Mouse (Mus musculus) forebrain, embryonic 12.5 days (tissue): ENCODE measurements at regions not wholly inside any gene's neighbourhood (a gene's known extent, or its start where the extent isn't known, plus 50 kb on each side); places are given as distances from the start of the nearest gene placed in this dataset.

Experiments used
- ATAC-seq: fragments of 200-750 bp; cut with Nextera tagmentation; 2 replicates; pipeline ENCODE4 v1.8.0; 2017; ENCODE audit warnings: moderate TSS enrichment; ENCODE audit not compliant: low FRiP score
- H3K27ac ChIP-seq: fragments of 300-500 bp; sonication (generic); 2 replicates; pipeline ENCODE4 v1.5.1; 2016; ENCODE audit warnings: mild to moderate bottlenecking
- H3K27me3 ChIP-seq: fragments of 300-500 bp; sonication (generic); 2 replicates; pipeline ENCODE4 v1.6.1; 2016; ENCODE audit warnings: mild to moderate bottlenecking
- H3K36me3 ChIP-seq: fragments of 300-500 bp; sonication (generic); replicated peaks from 2 replicates; pipeline ENCODE4 v1.6.1; 2016; ENCODE audit warnings: mild to moderate bottlenecking
- H3K4me1 ChIP-seq: fragments of 300-500 bp; sonication (generic); 2 replicates; pipeline ENCODE4 v1.6.1; 2016
- H3K4me2 ChIP-seq: fragments of 300-500 bp; sonication (generic); 2 replicates; pipeline ENCODE4 v1.6.1; 2016; ENCODE audit warnings: mild to moderate bottlenecking, moderate library complexity
- H3K4me3 ChIP-seq: fragments of 300-500 bp; sonication (generic); replicated peaks from 2 replicates; pipeline ENCODE4 v1.5.1; 2016; ENCODE audit warnings: mild to moderate bottlenecking
- H3K9ac ChIP-seq: fragments of 300-500 bp; sonication (generic); 2 replicates; pipeline ENCODE4 v1.6.1; 2016; ENCODE audit warnings: mild to moderate bottlenecking
- H3K9me3 ChIP-seq: fragments of 300-500 bp; sonication (generic); 2 replicates; pipeline ENCODE4 v1.6.1; 2016
- WGBS: fragments of 180-500 bp; shearing (Covaris S2); methylation state at CpG from one replicate; pipeline ENCODE4 v1.1.7; 2016; 5-methylcytosine and 5-hydroxymethylcytosine counted together

DNA sequence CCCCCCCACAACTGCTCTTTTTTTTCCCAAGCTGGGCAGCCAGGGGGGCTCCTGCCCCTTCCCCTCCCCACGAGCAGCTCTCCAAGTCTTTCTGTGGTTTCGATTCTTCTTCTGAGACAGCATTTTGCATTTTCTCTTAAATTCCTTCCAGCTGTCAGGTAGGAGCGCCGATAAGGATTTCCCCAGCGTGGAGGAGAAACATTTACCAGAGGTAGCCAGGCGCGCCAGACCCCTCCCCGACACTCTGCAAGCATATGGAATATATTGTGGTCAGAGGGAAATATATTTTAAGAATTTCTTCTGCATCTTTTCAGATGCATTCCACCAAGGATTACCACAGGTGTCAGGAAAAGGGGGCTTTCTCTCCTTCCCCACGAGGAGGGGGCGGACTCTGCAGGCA, 111.9 kb downstream of the Tbx5 start:
- ATAC-seq = no peak
- H3K9me3 ChIP-seq = no peaks in the 10 kb centered on the region
- H3K27ac ChIP-seq = no peak overlapping the region
- H3K27me3 ChIP-seq = no peaks in the 10 kb centered on the region
- no peaks in the 10 kb centered on the region for H3K4me1 ChIP-seq
- H3K4me2 ChIP-seq = no peak overlapping the region
- H3K9ac ChIP-seq = no peak overlapping the region
- H3K4me3 ChIP-seq = no peak overlapping the region
- 72% methylated on average over 10 of the region's 10 CpGs for WGBS
- no peaks in the 10 kb centered on the region for H3K36me3 ChIP-seq

DNA sequence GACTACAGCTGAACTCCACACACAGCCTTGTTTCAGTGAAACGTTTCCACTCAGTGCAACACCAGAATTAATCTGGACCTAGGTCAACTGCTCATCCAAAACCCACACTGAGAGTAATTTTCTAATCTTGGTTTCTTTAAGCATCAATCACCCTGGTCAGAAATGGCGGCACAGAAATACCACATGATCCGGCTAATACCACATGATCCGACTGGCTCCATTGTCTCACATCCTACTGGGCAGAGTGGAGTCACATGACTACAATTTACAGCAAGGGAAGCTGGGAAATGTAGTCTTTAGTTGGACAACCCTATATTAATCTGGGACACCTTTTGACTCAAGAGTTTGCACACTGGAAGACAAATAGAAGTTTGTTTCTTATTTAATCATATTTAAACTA, 115.9 kb downstream of the Tbx5 start:
- Histone ChIP-seq H3K36me3 (no peaks in the 10 kb centered on the region), H3K4me1 (no peaks in the 10 kb centered on the region), H3K27me3 (peaks cover 4% of the 10 kb centered on the region; the same call in 1 of the 2 replicates), H3K27ac (no peak overlapping the region), H3K9me3 (no peaks in the 10 kb centered on the region), H3K4me2 (no peak overlapping the region), H3K9ac (no peak overlapping the region), H3K4me3 (no peak overlapping the region)
- 75% methylated on average over 4 of the region's 4 CpGs for WGBS
- ATAC-seq = peak; percentile 41; the same call in 1 of the 2 replicates

- no peaks in the 10 kb centered on the region for H3K9me3 ChIP-seq
- ATAC-seq = no peak
- H3K4me1 ChIP-seq = no peaks in the 10 kb centered on the region
- no peak overlapping the region for H3K4me2 ChIP-seq
- no peak overlapping the region for H3K27ac ChIP-seq
- no peaks in the 10 kb centered on the region for H3K36me3 ChIP-seq
- no peak overlapping the region for H3K9ac ChIP-seq
- peaks cover 4% of the 10 kb centered on the region; the same call in 1 of the 2 replicates for H3K27me3 ChIP-seq
- H3K4me3 ChIP-seq = no peak overlapping the region
- 89% methylated on average over 2 of the region's 2 CpGs for WGBS
These were observed 119.6 kb downstream of the Tbx5 start for GRCm38 (mm10) chr5:119952085-119952484.

DNA sequence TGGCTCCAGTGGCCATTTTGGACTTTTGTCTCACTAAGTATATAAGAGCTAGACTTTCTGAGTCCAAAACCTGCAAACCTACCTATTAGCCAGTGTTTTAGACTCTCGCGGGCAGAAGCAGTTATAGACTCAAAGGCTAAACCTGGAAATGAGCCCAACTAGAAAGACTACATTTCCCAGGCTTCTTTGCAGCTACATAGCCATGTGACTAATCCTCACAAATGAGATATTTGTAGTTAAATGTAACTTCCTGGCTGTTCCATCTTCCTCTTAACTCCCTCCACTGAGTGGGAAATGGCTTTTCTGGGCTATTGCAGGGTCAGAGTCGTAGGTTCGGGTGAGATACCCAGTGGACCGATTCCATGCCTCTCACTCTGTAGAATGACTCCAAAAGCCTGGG, 120.7 kb downstream of the Tbx5 start:
- H3K27ac ChIP-seq = no peak overlapping the region
- peaks cover 4% of the 10 kb centered on the region; the same call in 1 of the 2 replicates for H3K27me3 ChIP-seq
- WGBS = 91% methylated on average over 5 of the region's 5 CpGs
- H3K4me3 ChIP-seq = no peak overlapping the region
- no peaks in the 10 kb centered on the region for H3K4me1 ChIP-seq
- no peak for ATAC-seq
- H3K9me3 ChIP-seq = no peaks in the 10 kb centered on the region
- H3K9ac ChIP-seq = no peak overlapping the region
- H3K36me3 ChIP-seq = no peaks in the 10 kb centered on the region
- H3K4me2 ChIP-seq = no peak overlapping the region

- Histone ChIP-seq H3K27me3 (peaks cover 4% of the 10 kb centered on the region; the same call in 1 of the 2 replicates), H3K4me3 (no peak overlapping the region), H3K9ac (no peak overlapping the region), H3K9me3 (no peaks in the 10 kb centered on the region), H3K4me1 (peaks cover 3% of the 10 kb centered on the region; the same call in 1 of the 2 replicates), H3K27ac (no peak overlapping the region), H3K36me3 (no peaks in the 10 kb centered on the region), H3K4me2 (no peak overlapping the region)
- WGBS = 61% methylated on average over 14 of the region's 14 CpGs
- ATAC-seq = no peak
These were observed 121.5 kb downstream of the Tbx5 start for GRCm38 (mm10) chr5:119953811-119954566.

GRCm38 (mm10) chr5:119958942-119959341, 126.5 kb downstream of the Tbx5 start:
- ATAC-seq = no peak
- 51% methylated on average over 14 of the region's 14 CpGs for WGBS
- Histone ChIP-seq H3K4me3 (no peak overlapping the region), H3K4me2 (no peak overlapping the region), H3K9ac (no peak overlapping the region), H3K4me1 (peaks cover 5% of the 10 kb centered on the region; the same call in 1 of the 2 replicates), H3K36me3 (no peaks in the 10 kb centered on the region), H3K9me3 (no peaks in the 10 kb centered on the region), H3K27ac (no peak overlapping the region), H3K27me3 (peaks cover 10% of the 10 kb centered on the region; the same call in 1 of the 2 replicates)

- Histone ChIP-seq H3K4me1 (no peaks in the 10 kb centered on the region), H3K27ac (no peak overlapping the region), H3K9me3 (no peaks in the 10 kb centered on the region), H3K4me3 (no peak overlapping the region), H3K9ac (no peak overlapping the region), H3K4me2 (no peak overlapping the region), H3K36me3 (no peaks in the 10 kb centered on the region), H3K27me3 (peaks cover 10% of the 10 kb centered on the region; the same call in 1 of the 2 replicates)
- ATAC-seq = no peak
- 69% methylated on average over 3 of the region's 3 CpGs for WGBS
These were observed 132.3 kb downstream of the Tbx5 start for GRCm38 (mm10) chr5:119964751-119965150.

- Histone ChIP-seq H3K4me2 (no peak overlapping the region), H3K27ac (no peak overlapping the region), H3K9me3 (no peaks in the 10 kb centered on the region), H3K36me3 (no peaks in the 10 kb centered on the region), H3K9ac (no peak overlapping the region), H3K4me3 (no peak overlapping the region), H3K4me1 (0 out of 2 replicates have a peak, but pooled peaks cover 3% of the 10 kb centered on the region), H3K27me3 (no peaks in the 10 kb centered on the region)
- no peak for ATAC-seq
- WGBS = 86% methylated on average over 16 of the region's 16 CpGs
These were observed 138.8 kb downstream of the Tbx5 start for GRCm38 (mm10) chr5:119971286-119971685.

DNA sequence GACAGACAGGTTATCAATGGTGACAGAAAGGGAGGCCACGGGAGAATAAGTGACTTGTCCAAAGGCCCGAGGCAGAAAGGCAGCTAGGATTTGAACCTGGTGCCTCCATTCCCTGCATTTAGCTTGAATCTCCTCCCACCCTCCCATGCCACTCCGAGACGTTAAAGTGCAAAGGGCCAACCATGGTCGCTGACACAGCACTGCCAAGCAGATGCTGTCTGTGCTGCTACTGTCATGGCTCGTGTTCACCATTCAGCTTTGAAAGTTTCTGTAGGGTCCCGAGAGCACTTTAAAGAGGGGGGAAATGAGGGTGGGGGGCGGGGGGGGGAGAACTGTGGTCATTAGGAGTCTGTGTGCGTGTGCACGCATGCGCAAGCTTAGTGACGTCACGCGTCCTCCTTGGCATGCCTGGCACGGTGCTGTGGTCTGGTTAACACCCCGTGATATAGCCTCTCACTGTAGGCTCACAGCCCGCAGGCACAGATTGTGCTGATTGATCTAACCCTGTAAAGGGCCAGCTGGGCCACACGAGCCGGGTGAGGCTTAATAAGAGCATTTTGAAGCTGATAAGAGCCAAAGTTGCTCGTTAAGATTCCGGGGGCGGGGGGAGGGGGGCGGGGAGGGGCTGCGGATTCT, 140.5 kb downstream of the Tbx5 start:
- no peak overlapping the region for H3K9ac ChIP-seq
- 56% methylated on average over 24 of the region's 24 CpGs for WGBS
- H3K9me3 ChIP-seq = no peaks in the 10 kb centered on the region
- no peaks in the 10 kb centered on the region for H3K36me3 ChIP-seq
- H3K27ac ChIP-seq = no peak overlapping the region
- 0 out of 2 replicates have a peak, but pooled peaks cover 3% of the 10 kb centered on the region for H3K4me1 ChIP-seq
- H3K27me3 ChIP-seq = no peaks in the 10 kb centered on the region
- ATAC-seq = no peak
- H3K4me2 ChIP-seq = no peak overlapping the region
- H3K4me3 ChIP-seq = no peak overlapping the region

- ATAC-seq = no peak
- 32% methylated on average over 10 of the region's 10 CpGs for WGBS
- H3K4me3 ChIP-seq = no peak overlapping the region
These were observed 138.1 kb upstream of the Rbm19 start for GRCm38 (mm10) chr5:119978096-119978715.

GRCm38 (mm10) chr5:119981111-119981807, 135.0 kb upstream of the Rbm19 start:
- 71% methylated on average over 18 of the region's 18 CpGs for WGBS
- peaks cover 8% of the 10 kb centered on the region; the same call in 1 of the 2 replicates for H3K4me1 ChIP-seq
- H3K27me3 ChIP-seq = 0 out of 2 replicates have a peak, but pooled peaks cover 4% of the 10 kb centered on the region
- H3K36me3 ChIP-seq = no peaks in the 10 kb centered on the region
- no peaks in the 10 kb centered on the region for H3K9me3 ChIP-seq
- H3K4me3 ChIP-seq = no peak overlapping the region
- H3K9ac ChIP-seq = no peak overlapping the region
- ATAC-seq = no peak
- no peak overlapping the region for H3K4me2 ChIP-seq
- H3K27ac ChIP-seq = peak overlapping the region; percentile 56; the same call in 1 of the 2 replicates

More at GRCm38 (mm10) chr5:119978096-119978715, 138.1 kb upstream of the Rbm19 start:
- no peak overlapping the region for H3K4me2 ChIP-seq
- 0 out of 2 replicates have a peak, but pooled peaks cover 4% of the 10 kb centered on the region for H3K27me3 ChIP-seq
- no peak overlapping the region for H3K9ac ChIP-seq
- H3K36me3 ChIP-seq = no peaks in the 10 kb centered on the region
- no peaks in the 10 kb centered on the region for H3K9me3 ChIP-seq
- peaks cover 11% of the 10 kb centered on the region; the same call in 1 of the 2 replicates for H3K4me1 ChIP-seq
- H3K27ac ChIP-seq = no peak overlapping the region

GRCm38 (mm10) chr5:119984206-119984605, 132.1 kb upstream of the Rbm19 start:
- Histone ChIP-seq H3K27me3 (0 out of 2 replicates have a peak, but pooled peaks cover 4% of the 10 kb centered on the region), H3K9me3 (no peaks in the 10 kb centered on the region), H3K4me2 (no peak overlapping the region), H3K4me3 (no peak overlapping the region), H3K9ac (no peak overlapping the region), H3K4me1 (peaks cover 8% of the 10 kb centered on the region), H3K27ac (no peak overlapping the region), H3K36me3 (no peaks in the 10 kb centered on the region)
- 82% methylated on average over 7 of the region's 7 CpGs for WGBS
- ATAC-seq = no peak
